In genomic region chr19:32648019-32648571, GRCm38 (mm10) we compare ENCODE assay signal across 9 mouse cellular contexts. TPM values are rescaled to one million over a fixed set of nuclear protein-coding genes. Genes with fewer than 3 reads are reported as not detected.
A peak's percentile ranks its signal among the peaks of the same experiment; 100 is the strongest.
DNase-seq lines count a peak whose midpoint lies in the region; ATAC-seq lines count a peak whose summit lies in the region.
"Had no signal": no experiment of that assay in that cellular context is flagged by ENCODE, and none has a peak within 500 bp of the region (broad histone marks: within the 10 kb centered on the region; RNA-seq: fewer than 3 reads in every experiment).

No protein-coding gene starts in this region.

- no peaks in the 10 kb centered on the region for H3K27me3 ChIP-seq in heart, embryonic 15.5 days
- H3K27me3 ChIP-seq in midbrain, embryonic 16.5 days (ENCODE audit: control insufficient read depth, insufficient read depth, low read depth, low read length): no peaks in the 10 kb centered on the region

- H3K4me1 ChIP-seq in heart, embryonic 15.5 days (replicated peaks): peaks cover 7% of the 10 kb centered on the region
- H3K4me1 ChIP-seq in midbrain, embryonic 16.5 days (ENCODE audit: control insufficient read depth, insufficient read depth, low read length): peaks cover 6% of the 10 kb centered on the region

- intact Hi-C loops in heart, postnatal 36 days (cut with DNase I): no loop called here

- H3K36me3 ChIP-seq in heart, embryonic 15.5 days: peaks cover 5% of the 10 kb centered on the region; the same call in 1 of the 2 replicates
- H3K36me3 ChIP-seq in midbrain, embryonic 16.5 days (ENCODE audit: control insufficient read depth, insufficient read depth, low read length): no peaks in the 10 kb centered on the region

- WGBS in heart, embryonic 15.5 days: 35% methylated on average over 10 of the region's 10 CpGs
- 15% methylated on average over 10 of the region's 10 CpGs for WGBS in midbrain, embryonic 16.5 days

- H3K4me2 ChIP-seq in heart, embryonic 15.5 days: 0 out of 2 replicates have a peak overlapping the region, but pooled peaks have one; percentile 6
- 0 out of 2 replicates have a peak overlapping the region, but pooled peaks have one; percentile 7 for H3K4me2 ChIP-seq in midbrain, embryonic 16.5 days (ENCODE audit: low read length)

- no peak overlapping the region for H3K4me3 ChIP-seq in heart, embryonic 15.5 days
- no peak overlapping the region for H3K4me3 ChIP-seq in midbrain, embryonic 16.5 days (ENCODE audit: low read depth, low read length)

- no peak overlapping the region for H3K9ac ChIP-seq in heart, embryonic 15.5 days
- H3K9ac ChIP-seq in midbrain, embryonic 16.5 days (ENCODE audit: low read depth, low read length): no peak overlapping the region

- no peak for DNase-seq in heart, postnatal 36 days
- DNase-seq in embryo, embryonic 11 days: peak; percentile 47
- peak; percentile 27 for DNase-seq in liver
- DNase-seq in cerebellum, adult 11 months: no peak
- no peak for DNase-seq in kidney, postnatal 36 days
- no peak for DNase-seq in left cerebral cortex, adult 18-20 months (ENCODE audit: low spot score in 2 of 2)
- DNase-seq: lung, postnatal 10 days had no signal

- no peak for ATAC-seq in heart, embryonic 15.5 days (replicated peaks; ENCODE audit: insufficient number of reproducible peaks, insufficient read depth, low FRiP score, low read depth)
- peak; percentile 75 for ATAC-seq in midbrain, embryonic 16.5 days

- H3K27ac ChIP-seq in heart, embryonic 15.5 days: no peak overlapping the region
- no peak overlapping the region for H3K27ac ChIP-seq in midbrain, embryonic 16.5 days (ENCODE audit: low read length)

- H3K9me3 ChIP-seq in heart, embryonic 15.5 days (replicated peaks): no peaks in the 10 kb centered on the region
- no peaks in the 10 kb centered on the region for H3K9me3 ChIP-seq in midbrain, embryonic 16.5 days (replicated peaks; ENCODE audit: control insufficient read depth, low read length, poor library complexity, severe bottlenecking)

RNA-seq across cellular contexts. Expression of gene Papss2, which starts 52.5 kb away (rescaled TPM):
- 6.7 and 7.8 TPM in 2 replicates for polyA plus RNA-seq in heart, embryonic 15.5 days (2015; fragmentation: Nextera tagmentation; extraction: Ambion mirVana)
- 10 to 100 TPM; 12.9 to 15.2 TPM for total RNA-seq in heart, postnatal 36 days (2021)
- 0.67 and 1.0 TPM in 2 replicates for polyA plus RNA-seq in midbrain, embryonic 16.5 days (2015; fragmentation: Nextera tagmentation; extraction: Ambion mirVana)
- total RNA-seq in left cerebral cortex, adult 18-20 months (2021): 10 to 100 TPM; 10.5 to 10.8 TPM

Comparison
In these comparisons a context has a peak if more than half of its experiments do, and no peak if none do; other contexts are left out.
1. DNase-seq: peak in embryo, embryonic 11 days (single experiment) and liver (single experiment); none in heart, postnatal 36 days (0 of 2), cerebellum, adult 11 months (single experiment), kidney, postnatal 36 days (0 of 2) and left cerebral cortex, adult 18-20 months (0 of 2).